Mouse (Mus musculus) heart, adult 8-10 months (tissue): ENCODE data around the gene Pramel1. TPM values are rescaled to one million over a fixed set of nuclear protein-coding genes. Genes with fewer than 3 reads are reported as not detected.

Experiments used
- total RNA-seq, 4 experiments: library from RNA; stranded (reverse); gene quantifications; 2 replicates each; pipeline ENCODE4 v1.2.4; 2022

Pramel1 gene
- total RNA-seq, 4 experiments from 2014 or later, result not detected

Other genes starting within 250 kb of the Pramel1 start
- 10 to 100 TPM; 20.0 to 23.7 (median 21.3) TPM for gene Prdm2, start 181.4 kb upstream of the Pramel1 start, total RNA-seq
- gene Pdpn, start 94.9 kb upstream of the Pramel1 start, total RNA-seq, result 1 to 10 TPM; 5.0 to 7.2 (median 5.6) TPM
- gene Lrrc38, start 44.7 kb upstream of the Pramel1 start, total RNA-seq, result under 1 TPM in 1 of 4 experiments, not detected in 3; 0.14 TPM
- gene Pramef8, start 18.0 kb downstream of the Pramel1 start, total RNA-seq, result 10 to 100 TPM in 2 of 4 experiments, 1 to 10 TPM in 2; 8.4 to 11.9 (median 10.0) TPM
- not detected for gene Oog4, start 55.9 kb downstream of the Pramel1 start, total RNA-seq
- not detected for gene Gm13043, start 116.9 kb downstream of the Pramel1 start, total RNA-seq
- gene Gm13040, start 141.5 kb downstream of the Pramel1 start, total RNA-seq, result not detected
- gene BC080695, start 157.3 kb downstream of the Pramel1 start, total RNA-seq, result not detected
- not detected for gene Gm13057, start 157.3 kb downstream of the Pramel1 start, total RNA-seq
- gene Gm13083, start 220.6 kb downstream of the Pramel1 start, total RNA-seq, result not detected